Mouse (Mus musculus): ENCODE data around the gene Leng8. TPM values are rescaled to one million over a fixed set of nuclear protein-coding genes. Genes with fewer than 3 reads are reported as not detected.

Leng8 gene
- polyA plus RNA-seq, 1 experiment from 2014 or later, result 78.8 TPM

DNA sequence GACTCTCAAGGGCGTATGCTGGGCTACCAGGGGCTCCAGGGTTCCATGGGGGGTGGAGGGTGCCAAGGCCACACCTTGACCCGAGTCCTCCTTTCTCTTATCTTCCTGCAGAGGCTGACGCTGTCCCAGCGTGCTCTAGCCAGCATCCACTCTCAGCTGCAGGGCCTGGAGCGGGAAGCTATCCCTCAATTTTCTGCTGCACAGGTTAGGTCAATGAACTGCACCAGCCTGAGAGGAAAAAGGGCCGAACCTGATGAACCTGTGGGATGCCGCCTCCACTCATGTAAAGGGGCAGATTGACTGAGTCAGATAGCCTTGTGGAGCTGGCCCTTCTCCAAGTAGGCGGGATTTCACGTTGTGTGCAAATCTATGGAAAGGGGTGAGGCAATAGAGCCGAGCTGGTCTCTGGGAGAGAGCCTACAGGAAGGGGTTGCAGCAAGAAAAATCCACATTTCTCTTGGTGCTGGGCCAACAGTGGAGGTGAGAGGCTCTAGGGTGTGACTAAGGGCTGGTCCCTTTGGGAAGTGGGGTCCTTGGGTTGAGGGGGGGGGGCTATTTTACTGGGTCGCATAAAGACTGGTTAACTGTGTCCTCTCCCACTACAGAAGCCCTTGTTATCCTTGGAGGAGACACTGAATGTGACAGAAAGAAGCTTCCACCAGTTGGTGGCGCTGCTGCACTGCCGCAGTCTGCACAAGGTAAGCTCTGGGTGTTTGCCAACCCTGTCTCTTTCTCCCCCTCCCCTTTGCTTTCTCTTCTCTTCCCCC is 6.0 kb upstream of the Leng8 start:
- H3K4me1 ChIP-seq, result peaks cover 25% of the 10 kb centered on the region
- ATAC-seq (replicated peaks), result peak; percentile 55
- H3K27ac ChIP-seq (replicated peaks), result peak overlapping the region; percentile 69
- no peaks in the 10 kb centered on the region for H3K9me3 ChIP-seq
- H3K4me2 ChIP-seq (replicated peaks), result peak overlapping the region; percentile 6; the same call in 1 of the 2 replicates
- no peaks in the 10 kb centered on the region for H3K27me3 ChIP-seq
- H3K36me3 ChIP-seq, result peaks cover 14% of the 10 kb centered on the region
- no peak overlapping the region for H3K4me3 ChIP-seq
- 0 out of 2 replicates have a peak overlapping the region, but pooled peaks have one; percentile 11 for H3K9ac ChIP-seq (replicated peaks)
- 25% methylated on average over 13 of the region's 13 CpGs for WGBS

DNA sequence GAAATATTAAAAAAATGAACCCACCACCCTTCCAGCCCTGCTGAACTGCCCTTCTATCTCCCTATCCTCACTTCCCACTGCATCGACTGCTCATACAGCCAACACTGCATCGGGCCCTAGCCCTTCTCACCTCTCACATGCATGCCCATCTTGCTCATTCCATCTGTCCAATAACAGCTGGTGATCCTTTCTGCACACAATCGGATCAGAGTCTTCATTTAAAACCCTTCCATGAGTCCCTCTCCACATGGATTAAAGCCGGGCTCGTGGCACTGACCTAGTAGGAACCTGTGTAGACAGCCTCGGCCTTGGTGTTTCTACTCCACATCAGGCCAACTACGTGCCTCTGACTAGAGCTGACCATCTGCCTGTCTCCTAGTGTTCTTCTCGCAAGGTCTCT is 4.9 kb upstream of the Leng8 start:
- Histone ChIP-seq H3K4me2 (replicated peaks) (no peak overlapping the region), H3K9me3 (no peaks in the 10 kb centered on the region), H3K36me3 (peaks cover 14% of the 10 kb centered on the region), H3K4me1 (peaks cover 28% of the 10 kb centered on the region), H3K9ac (replicated peaks) (0 out of 2 replicates have a peak overlapping the region, but pooled peaks have one; percentile 17), H3K27me3 (no peaks in the 10 kb centered on the region), H3K4me3 (no peak overlapping the region), H3K27ac (replicated peaks) (0 out of 2 replicates have a peak overlapping the region, but pooled peaks have one; percentile 69)
- no peak for ATAC-seq (replicated peaks)
- WGBS, result 86% methylated on average over 8 of the region's 8 CpGs

DNA sequence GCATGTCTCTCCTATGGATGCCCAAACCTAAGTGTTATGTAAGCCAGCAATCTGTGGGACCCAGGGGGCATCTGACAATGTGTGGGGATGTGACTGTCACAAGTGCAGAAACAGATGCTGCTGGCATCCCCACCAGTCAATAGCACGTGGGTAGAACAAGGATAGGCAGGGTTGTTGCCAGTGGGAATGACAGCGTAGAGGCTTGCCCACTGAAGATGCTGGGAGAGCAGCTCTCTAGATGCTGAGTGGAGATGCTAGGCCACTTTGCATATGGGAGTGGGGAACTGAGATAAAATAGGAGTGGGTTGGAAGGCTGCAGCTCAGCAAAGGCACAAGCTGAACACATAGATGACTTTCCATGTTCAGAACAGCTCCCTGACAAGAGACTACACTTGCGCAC is 4.3 kb upstream of the Leng8 start:
- 74% methylated on average over 3 of the region's 3 CpGs for WGBS
- Histone ChIP-seq H3K36me3 (peaks cover 14% of the 10 kb centered on the region), H3K9me3 (no peaks in the 10 kb centered on the region), H3K4me2 (replicated peaks) (no peak overlapping the region), H3K4me3 (no peak overlapping the region), H3K27ac (replicated peaks) (no peak overlapping the region), H3K9ac (replicated peaks) (no peak overlapping the region), H3K27me3 (no peaks in the 10 kb centered on the region), H3K4me1 (peaks cover 29% of the 10 kb centered on the region)
- no peak for ATAC-seq (replicated peaks)

DNA sequence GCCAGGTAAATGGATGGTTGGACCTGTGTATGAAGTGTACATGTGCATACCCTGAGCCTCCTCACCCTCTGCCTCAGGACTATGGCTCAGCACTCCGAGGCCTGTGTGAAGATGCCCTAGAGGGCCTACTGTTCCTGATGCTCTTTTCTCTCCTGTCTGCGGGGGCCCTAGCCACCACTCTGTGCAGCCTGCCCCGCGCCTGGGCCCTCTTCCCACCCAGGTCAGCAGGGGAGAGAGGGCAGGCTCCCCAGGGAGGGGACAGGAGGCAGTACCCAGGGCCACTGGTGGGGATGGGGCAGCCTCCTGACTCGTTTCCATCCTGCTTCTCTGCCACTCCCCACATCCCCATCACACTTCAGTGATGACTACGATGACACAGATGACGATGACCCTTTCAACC is 3.8 kb upstream of the Leng8 start:
- no peak for ATAC-seq (replicated peaks)
- no peak overlapping the region for H3K4me2 ChIP-seq (replicated peaks)
- no peak overlapping the region for H3K27ac ChIP-seq (replicated peaks)
- no peak overlapping the region for H3K4me3 ChIP-seq
- WGBS, result 89% methylated on average over 7 of the region's 7 CpGs
- peaks cover 33% of the 10 kb centered on the region for H3K4me1 ChIP-seq
- H3K36me3 ChIP-seq, result peaks cover 14% of the 10 kb centered on the region
- H3K9me3 ChIP-seq, result no peaks in the 10 kb centered on the region
- no peak overlapping the region for H3K9ac ChIP-seq (replicated peaks)
- no peaks in the 10 kb centered on the region for H3K27me3 ChIP-seq

DNA sequence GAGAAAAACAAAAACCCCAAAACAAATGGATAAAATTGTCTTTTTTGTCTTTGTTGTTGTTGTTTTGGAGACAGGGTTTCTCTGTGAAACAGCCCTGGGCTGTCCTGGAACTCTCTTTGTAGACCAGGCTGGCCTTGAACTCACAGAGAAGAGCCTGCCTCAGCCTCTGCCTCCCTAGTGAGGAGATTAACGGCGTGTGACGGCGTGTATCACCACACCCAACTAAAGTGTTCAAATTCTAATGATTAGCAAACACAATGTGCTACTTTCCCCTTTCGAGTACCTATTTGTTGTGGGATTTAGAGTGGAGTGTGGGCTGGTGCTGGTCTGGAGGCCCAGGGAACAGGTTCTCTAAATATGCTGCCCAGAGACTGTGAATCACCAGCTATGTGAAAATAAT is 1.9 kb upstream of the Leng8 start:
- Histone ChIP-seq H3K4me1 (peaks cover 43% of the 10 kb centered on the region), H3K27me3 (no peaks in the 10 kb centered on the region), H3K9me3 (no peaks in the 10 kb centered on the region), H3K4me2 (replicated peaks) (no peak overlapping the region), H3K9ac (replicated peaks) (no peak overlapping the region), H3K27ac (replicated peaks) (no peak overlapping the region), H3K4me3 (no peak overlapping the region), H3K36me3 (peaks cover 28% of the 10 kb centered on the region)
- no peak for ATAC-seq (replicated peaks)
- 68% methylated on average over 5 of the region's 5 CpGs for WGBS

DNA sequence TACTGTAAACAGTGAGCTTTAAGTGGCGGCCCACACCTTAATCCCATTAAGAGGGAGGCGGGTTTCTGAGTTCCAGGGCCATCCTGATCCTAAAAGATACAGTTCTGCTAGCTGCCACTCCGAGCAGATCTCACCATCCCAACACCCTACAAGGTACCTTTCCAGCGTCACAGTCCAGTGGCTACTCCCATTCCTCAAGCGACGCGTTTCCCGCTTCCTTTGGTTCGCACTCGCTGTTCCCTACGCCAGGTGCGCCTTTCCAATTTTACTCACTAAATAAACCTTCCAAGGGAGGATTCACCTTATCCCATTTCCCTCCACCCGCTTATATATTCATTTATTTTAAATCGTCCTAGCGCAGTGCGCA is 452 bp upstream of the Leng8 start:
- WGBS, result under 1% methylated on average over 16 of the region's 16 CpGs

DNA sequence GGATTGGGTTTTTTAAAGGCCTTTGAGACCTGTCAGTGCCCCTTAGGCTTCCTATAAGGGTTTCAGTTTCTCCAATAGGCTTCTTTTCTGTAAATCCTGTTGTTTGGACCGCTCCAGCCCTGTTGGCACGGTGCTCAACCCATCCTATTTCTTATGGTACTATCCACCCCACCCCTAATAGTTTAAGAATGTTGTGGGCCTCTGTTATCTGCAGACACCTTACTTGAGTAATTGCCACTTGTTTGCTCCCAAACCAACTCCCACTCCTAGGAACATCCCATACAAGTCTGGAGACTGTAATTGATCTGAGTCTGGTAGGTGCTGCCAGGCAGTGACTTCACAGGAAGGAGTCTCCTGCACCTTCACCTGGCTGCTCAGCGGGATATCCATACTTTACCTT is 907 bp downstream of the Leng8 start:
- ATAC-seq (replicated peaks), result no peak
- Histone ChIP-seq H3K36me3 (peaks cover 46% of the 10 kb centered on the region), H3K27ac (replicated peaks) (peak overlapping the region; percentile 98), H3K4me1 (peaks cover 25% of the 10 kb centered on the region), H3K4me3 (peak overlapping the region; percentile 95), H3K27me3 (no peaks in the 10 kb centered on the region), H3K9me3 (no peaks in the 10 kb centered on the region), H3K4me2 (replicated peaks) (peak overlapping the region; percentile 82), H3K9ac (replicated peaks) (peak overlapping the region; percentile 91)
- 45% methylated on average over 3 of the region's 3 CpGs for whole genome bisulfite sequencing

More for the DNA sequence above, 452 bp upstream of the Leng8 start:
- no peaks in the 10 kb centered on the region for H3K27me3 ChIP-seq
- H3K4me3 ChIP-seq, result peak overlapping the region; percentile 95
- peak overlapping the region; percentile 98 for H3K27ac ChIP-seq (replicated peaks)
- ATAC-seq (replicated peaks), result peak; percentile 32
- H3K9me3 ChIP-seq, result no peaks in the 10 kb centered on the region
- peaks cover 33% of the 10 kb centered on the region for H3K4me1 ChIP-seq
- H3K4me2 ChIP-seq (replicated peaks), result peak overlapping the region; percentile 81
- H3K9ac ChIP-seq (replicated peaks), result peak overlapping the region; percentile 57
- peaks cover 43% of the 10 kb centered on the region for H3K36me3 ChIP-seq

DNA sequence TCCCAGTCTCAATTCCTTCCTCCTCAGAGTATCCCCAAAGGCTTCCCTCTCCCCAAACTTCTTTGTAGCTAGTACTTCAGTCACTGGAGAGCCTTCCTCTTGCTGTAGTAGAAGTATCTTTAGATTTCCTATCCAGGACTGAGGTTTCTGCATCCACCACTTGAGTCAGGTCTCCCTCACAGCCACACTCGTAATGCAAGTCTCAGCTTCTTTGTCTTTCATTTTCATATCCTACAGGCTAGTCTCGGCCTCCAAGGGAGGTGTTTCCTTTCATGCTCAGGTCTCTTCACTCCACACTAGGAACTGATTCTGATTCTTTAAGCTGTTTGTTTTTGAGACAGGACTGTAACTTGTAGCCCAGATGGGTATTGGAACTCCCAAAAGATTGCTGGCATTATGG is 1.3 kb downstream of the Leng8 start:
- Histone ChIP-seq H3K4me3 (peak overlapping the region; percentile 95), H3K9me3 (no peaks in the 10 kb centered on the region), H3K9ac (replicated peaks) (peak overlapping the region; percentile 91; the same call in 1 of the 2 replicates), H3K27me3 (no peaks in the 10 kb centered on the region), H3K4me1 (peaks cover 25% of the 10 kb centered on the region), H3K36me3 (peaks cover 51% of the 10 kb centered on the region), H3K27ac (replicated peaks) (no peak overlapping the region), H3K4me2 (replicated peaks) (peak overlapping the region; percentile 82)
- 83% methylated on average over 2 of the region's 2 CpGs for WGBS
- no peak for ATAC-seq (replicated peaks)

DNA sequence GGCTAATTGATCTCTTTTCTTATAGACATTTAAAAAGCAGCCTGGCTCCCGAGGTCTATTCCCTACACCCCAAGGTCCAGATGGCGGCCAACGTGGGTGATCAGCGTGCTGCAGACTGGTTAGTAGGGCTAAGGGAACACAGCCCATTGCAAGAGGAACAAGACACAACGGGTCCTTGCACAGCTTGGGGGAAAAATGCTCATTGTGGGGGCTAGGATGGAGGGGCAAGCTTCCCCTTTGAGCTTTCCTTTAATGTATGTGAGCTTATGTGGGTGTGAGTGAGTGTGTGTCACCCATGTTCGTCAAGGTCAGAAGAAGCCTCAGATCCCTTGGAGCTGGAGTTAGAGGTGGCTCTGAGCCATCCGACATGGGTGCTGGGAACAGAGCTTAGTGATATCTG is 1.8 kb downstream of the Leng8 start:
- Histone ChIP-seq H3K9me3 (no peaks in the 10 kb centered on the region), H3K9ac (replicated peaks) (0 out of 2 replicates have a peak overlapping the region, but pooled peaks have one; percentile 91), H3K4me3 (peak overlapping the region; percentile 95; the same call in 1 of the 2 replicates), H3K4me1 (peaks cover 25% of the 10 kb centered on the region), H3K36me3 (peaks cover 56% of the 10 kb centered on the region), H3K4me2 (replicated peaks) (no peak overlapping the region), H3K27ac (replicated peaks) (no peak overlapping the region), H3K27me3 (no peaks in the 10 kb centered on the region)
- WGBS, result 87% methylated on average over 7 of the region's 7 CpGs
- ATAC-seq (replicated peaks), result no peak

DNA sequence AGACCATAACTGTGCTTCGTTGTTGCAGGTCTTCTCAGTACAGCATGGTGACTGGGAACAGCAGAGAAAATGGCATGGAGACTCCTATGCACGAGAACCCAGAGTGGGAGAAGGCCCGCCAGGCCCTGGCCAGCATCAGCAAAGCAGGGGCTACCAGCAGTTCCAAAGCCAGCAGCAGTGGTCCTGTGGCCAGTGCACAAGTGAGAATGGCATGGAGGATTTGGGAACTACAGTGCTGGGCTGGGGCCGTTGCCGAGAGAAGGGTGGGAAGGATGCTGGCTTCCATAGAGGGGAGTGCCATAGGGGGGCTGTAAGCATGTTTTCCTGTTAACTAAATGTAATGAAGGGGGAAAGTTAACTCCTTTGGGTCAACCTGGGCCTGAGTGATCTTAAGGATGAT is 2.6 kb downstream of the Leng8 start:
- 92% methylated on average over 5 of the region's 5 CpGs for WGBS
- peaks cover 25% of the 10 kb centered on the region for H3K4me1 ChIP-seq
- no peak overlapping the region for H3K4me2 ChIP-seq (replicated peaks)
- peaks cover 59% of the 10 kb centered on the region for H3K36me3 ChIP-seq
- H3K4me3 ChIP-seq, result no peak overlapping the region
- no peak for ATAC-seq (replicated peaks)
- H3K9ac ChIP-seq (replicated peaks), result no peak overlapping the region
- no peak overlapping the region for H3K27ac ChIP-seq (replicated peaks)
- H3K9me3 ChIP-seq, result no peaks in the 10 kb centered on the region
- no peaks in the 10 kb centered on the region for H3K27me3 ChIP-seq

DNA sequence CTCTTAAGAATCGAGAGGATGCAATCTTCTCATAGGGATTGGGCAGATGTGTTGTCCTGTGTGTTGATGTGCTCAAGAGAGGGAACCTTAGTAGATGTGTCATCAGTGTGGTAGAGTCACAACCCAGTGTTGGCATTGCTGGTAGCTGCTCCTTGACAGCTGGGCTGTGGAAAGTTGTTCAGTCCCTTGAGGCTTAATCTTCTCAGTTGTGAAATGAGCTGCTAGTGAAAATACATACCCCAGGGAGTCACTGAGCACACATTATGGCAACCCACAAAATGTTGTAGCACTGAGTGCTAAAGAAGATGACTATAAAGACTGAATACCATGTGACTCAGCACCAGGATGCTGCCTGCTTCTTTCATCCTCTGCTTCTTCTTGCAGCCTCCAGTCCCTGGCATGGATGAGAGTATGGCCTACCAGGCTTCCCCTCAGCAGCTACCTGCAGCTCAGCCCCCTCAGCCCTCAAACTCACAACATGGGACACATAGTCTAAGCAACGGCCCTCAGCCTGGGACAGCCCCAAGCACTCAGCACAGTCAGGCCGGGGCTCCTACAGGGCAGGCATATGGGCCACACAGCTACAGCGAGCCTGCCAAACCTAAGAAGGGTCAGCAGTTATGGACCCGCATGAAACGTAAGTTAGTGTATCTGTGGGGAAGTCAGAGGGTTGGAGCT is 4.9 kb downstream of the Leng8 start:
- H3K4me1 ChIP-seq, result peaks cover 15% of the 10 kb centered on the region
- no peaks in the 10 kb centered on the region for H3K9me3 ChIP-seq
- H3K4me2 ChIP-seq (replicated peaks), result no peak overlapping the region
- H3K27ac ChIP-seq (replicated peaks), result no peak overlapping the region
- no peak for ATAC-seq (replicated peaks)
- no peak overlapping the region for H3K4me3 ChIP-seq
- WGBS, result 93% methylated on average over 6 of the region's 6 CpGs
- H3K9ac ChIP-seq (replicated peaks), result no peak overlapping the region
- H3K27me3 ChIP-seq, result no peaks in the 10 kb centered on the region
- H3K36me3 ChIP-seq, result peaks cover 82% of the 10 kb centered on the region

DNA sequence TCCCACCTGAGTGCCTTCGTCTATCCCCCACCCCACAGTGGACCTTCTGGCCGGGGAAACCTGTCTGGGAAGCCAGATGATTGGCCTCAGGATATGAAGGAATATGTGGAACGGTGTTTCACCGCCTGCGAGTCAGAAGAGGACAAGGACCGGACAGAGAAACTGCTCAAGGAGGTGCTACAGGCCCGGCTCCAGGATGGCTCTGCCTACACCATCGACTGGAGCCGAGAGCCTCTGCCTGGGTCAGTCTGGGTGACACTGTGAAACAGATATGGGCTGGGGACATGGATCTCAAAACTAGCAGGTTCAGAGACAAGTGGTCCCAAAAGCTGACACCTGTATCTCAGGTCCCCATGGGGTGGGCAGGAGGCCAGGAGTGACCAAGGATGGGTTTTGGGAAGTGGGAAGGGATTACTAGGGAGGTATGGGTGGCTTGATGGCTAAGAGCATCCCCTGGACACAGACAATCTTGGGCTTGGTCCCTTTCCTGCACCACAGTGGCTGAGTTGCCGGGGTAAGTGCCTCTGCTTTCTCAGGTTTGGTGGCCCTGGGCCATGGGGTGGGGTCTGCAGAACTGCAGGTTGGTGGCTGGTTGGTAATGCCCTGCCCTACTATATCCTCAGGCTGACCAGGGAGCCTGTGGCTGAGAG is 6.1 kb downstream of the Leng8 start:
- no peak for ATAC-seq (replicated peaks)
- H3K9me3 ChIP-seq, result no peaks in the 10 kb centered on the region
- no peak overlapping the region for H3K4me2 ChIP-seq (replicated peaks)
- no peak overlapping the region for H3K27ac ChIP-seq (replicated peaks)
- H3K36me3 ChIP-seq, result peaks cover 94% of the 10 kb centered on the region
- H3K4me3 ChIP-seq, result no peak overlapping the region
- WGBS, result 94% methylated on average over 10 of the region's 10 CpGs
- H3K4me1 ChIP-seq, result peaks cover 10% of the 10 kb centered on the region
- no peaks in the 10 kb centered on the region for H3K27me3 ChIP-seq
- H3K9ac ChIP-seq (replicated peaks), result no peak overlapping the region
